Mouse (Mus musculus): ENCODE measurements around the gene Polr3a. TPM values are rescaled to one million over a fixed set of nuclear protein-coding genes. Genes with fewer than 3 reads are reported as not detected.

Polr3a gene
- 13.3 and 14.1 TPM in 2 replicates for polyA plus RNA-seq (2015; fragmentation: Nextera tagmentation; extraction: Ambion mirVana)

GRCm38 (mm10) chr14:24486773-24487227 is at the start of gene Polr3a, which contains the start of gene Rps24:
Polr3a (minus strand) TSS chr14:24487058.
Rps24 (plus strand) TSS chr14:24487125.
- H3K4me3 ChIP-seq (ENCODE audit: low read length), result peak within 1 kb of the TSS; percentile 94
- whole genome bisulfite sequencing, result under 1% methylated on average over 30 of the region's 30 CpGs
- peak within 1 kb of the TSS; percentile 90 for H3K9ac ChIP-seq (ENCODE audit: low read length)
- H3K4me1 ChIP-seq (ENCODE audit: control insufficient read depth, insufficient read depth, low read length), result peaks cover 15% of the 10 kb centered on the region
- H3K27ac ChIP-seq (ENCODE audit: low read length), result peak within 1 kb of the TSS; percentile 64
- peak; percentile 54 for ATAC-seq (replicated peaks; ENCODE audit: extremely low read depth, insufficient read depth, low FRiP score)
- H3K27me3 ChIP-seq (ENCODE audit: control insufficient read depth, insufficient read depth, low read length), result no peaks in the 10 kb centered on the region
- no peaks in the 10 kb centered on the region for H3K9me3 ChIP-seq (replicated peaks; ENCODE audit: control insufficient read depth, low read length)
- peaks cover 16% of the 10 kb centered on the region for H3K36me3 ChIP-seq (ENCODE audit: control insufficient read depth, insufficient read depth)
- H3K4me2 ChIP-seq (ENCODE audit: low read depth, low read length), result peak within 1 kb of the TSS; percentile 87

GRCm38 (mm10) chr14:24534865-24535545 is 48.1 kb upstream of the Polr3a start:
- WGBS, result 76% methylated on average over 9 of the region's 9 CpGs
- ATAC-seq (replicated peaks; ENCODE audit: extremely low read depth, insufficient read depth, low FRiP score), result no peak
- H3K4me2 ChIP-seq (ENCODE audit: low read depth, low read length), result no peak overlapping the region
- H3K9me3 ChIP-seq (replicated peaks; ENCODE audit: control insufficient read depth, low read length), result peaks cover 6% of the 10 kb centered on the region; the same call in 1 of the 2 replicates
- no peaks in the 10 kb centered on the region for H3K36me3 ChIP-seq (ENCODE audit: control insufficient read depth, insufficient read depth)
- H3K9ac ChIP-seq (ENCODE audit: low read length), result no peak overlapping the region
- H3K27ac ChIP-seq (ENCODE audit: low read length), result no peak overlapping the region
- no peak overlapping the region for H3K4me3 ChIP-seq (ENCODE audit: low read length)
- H3K4me1 ChIP-seq (ENCODE audit: control insufficient read depth, insufficient read depth, low read length), result peaks cover 5% of the 10 kb centered on the region
- H3K27me3 ChIP-seq (ENCODE audit: control insufficient read depth, insufficient read depth, low read length), result no peaks in the 10 kb centered on the region

- Histone ChIP-seq H3K36me3 (ENCODE audit: control insufficient read depth, insufficient read depth) (no peaks in the 10 kb centered on the region), H3K4me3 (ENCODE audit: low read length) (no peak overlapping the region), H3K4me1 (ENCODE audit: control insufficient read depth, insufficient read depth, low read length) (peaks cover 5% of the 10 kb centered on the region), H3K9ac (ENCODE audit: low read length) (no peak overlapping the region), H3K27me3 (ENCODE audit: control insufficient read depth, insufficient read depth, low read length) (no peaks in the 10 kb centered on the region), H3K9me3 (replicated peaks; ENCODE audit: control insufficient read depth, low read length) (no peaks in the 10 kb centered on the region), H3K4me2 (ENCODE audit: low read depth, low read length) (peak overlapping the region; percentile 24; the same call in 1 of the 2 replicates), H3K27ac (ENCODE audit: low read length) (no peak overlapping the region)
- 11% methylated on average over 6 of the region's 6 CpGs for WGBS
- no peak; the same call in 1 of the 2 replicates for ATAC-seq (replicated peaks; ENCODE audit: extremely low read depth, insufficient read depth, low FRiP score)
Measured at GRCm38 (mm10) chr14:24530228-24530627, 43.4 kb upstream of the Polr3a start.

GRCm38 (mm10) chr14:24526440-24526839 is 39.6 kb upstream of the Polr3a start:
- Histone ChIP-seq H3K4me2 (ENCODE audit: low read depth, low read length) (no peak overlapping the region), H3K4me1 (ENCODE audit: control insufficient read depth, insufficient read depth, low read length) (peaks cover 5% of the 10 kb centered on the region), H3K27ac (ENCODE audit: low read length) (no peak overlapping the region), H3K27me3 (ENCODE audit: control insufficient read depth, insufficient read depth, low read length) (no peaks in the 10 kb centered on the region), H3K36me3 (ENCODE audit: control insufficient read depth, insufficient read depth) (no peaks in the 10 kb centered on the region), H3K9me3 (replicated peaks; ENCODE audit: control insufficient read depth, low read length) (no peaks in the 10 kb centered on the region), H3K9ac (ENCODE audit: low read length) (no peak overlapping the region), H3K4me3 (ENCODE audit: low read length) (no peak overlapping the region)
- WGBS, result 69% methylated on average over 10 of the region's 10 CpGs
- no peak for ATAC-seq (replicated peaks; ENCODE audit: extremely low read depth, insufficient read depth, low FRiP score)

GRCm38 (mm10) chr14:24525677-24526415 is 39.0 kb upstream of the Polr3a start:
- no peak overlapping the region for H3K4me2 ChIP-seq (ENCODE audit: low read depth, low read length)
- H3K9me3 ChIP-seq (replicated peaks; ENCODE audit: control insufficient read depth, low read length), result no peaks in the 10 kb centered on the region
- peaks cover 5% of the 10 kb centered on the region for H3K4me1 ChIP-seq (ENCODE audit: control insufficient read depth, insufficient read depth, low read length)
- no peaks in the 10 kb centered on the region for H3K36me3 ChIP-seq (ENCODE audit: control insufficient read depth, insufficient read depth)
- no peak overlapping the region for H3K9ac ChIP-seq (ENCODE audit: low read length)
- H3K27ac ChIP-seq (ENCODE audit: low read length), result no peak overlapping the region
- WGBS, result 82% methylated on average over 10 of the region's 10 CpGs
- no peak for ATAC-seq (replicated peaks; ENCODE audit: extremely low read depth, insufficient read depth, low FRiP score)
- H3K27me3 ChIP-seq (ENCODE audit: control insufficient read depth, insufficient read depth, low read length), result no peaks in the 10 kb centered on the region
- no peak overlapping the region for H3K4me3 ChIP-seq (ENCODE audit: low read length)

- 67% methylated on average over 3 of the region's 3 CpGs for whole genome bisulfite sequencing
- ATAC-seq (replicated peaks; ENCODE audit: extremely low read depth, insufficient read depth, low FRiP score), result no peak
- no peak overlapping the region for H3K27ac ChIP-seq (ENCODE audit: low read length)
- peaks cover under 1% of the 10 kb centered on the region; the same call in 1 of the 2 replicates for H3K4me1 ChIP-seq (ENCODE audit: control insufficient read depth, insufficient read depth, low read length)
- no peak overlapping the region for H3K4me3 ChIP-seq (ENCODE audit: low read length)
- no peaks in the 10 kb centered on the region for H3K27me3 ChIP-seq (ENCODE audit: control insufficient read depth, insufficient read depth, low read length)
- H3K36me3 ChIP-seq (ENCODE audit: control insufficient read depth, insufficient read depth), result no peaks in the 10 kb centered on the region
- no peak overlapping the region for H3K4me2 ChIP-seq (ENCODE audit: low read depth, low read length)
- no peaks in the 10 kb centered on the region for H3K9me3 ChIP-seq (replicated peaks; ENCODE audit: control insufficient read depth, low read length)
- H3K9ac ChIP-seq (ENCODE audit: low read length), result no peak overlapping the region
Measured at GRCm38 (mm10) chr14:24525137-24525536, 38.3 kb upstream of the Polr3a start.

- Histone ChIP-seq H3K9ac (ENCODE audit: low read length) (no peak overlapping the region), H3K36me3 (ENCODE audit: control insufficient read depth, insufficient read depth) (no peaks in the 10 kb centered on the region), H3K4me1 (ENCODE audit: control insufficient read depth, insufficient read depth, low read length) (no peaks in the 10 kb centered on the region), H3K4me3 (ENCODE audit: low read length) (no peak overlapping the region), H3K27me3 (ENCODE audit: control insufficient read depth, insufficient read depth, low read length) (no peaks in the 10 kb centered on the region), H3K27ac (ENCODE audit: low read length) (no peak overlapping the region), H3K9me3 (replicated peaks; ENCODE audit: control insufficient read depth, low read length) (no peaks in the 10 kb centered on the region), H3K4me2 (ENCODE audit: low read depth, low read length) (no peak overlapping the region)
- no peak for ATAC-seq (replicated peaks; ENCODE audit: extremely low read depth, insufficient read depth, low FRiP score)
- 38% methylated on average over 8 of the region's 8 CpGs for WGBS
Measured at GRCm38 (mm10) chr14:24521597-24521996, 34.7 kb upstream of the Polr3a start.

GRCm38 (mm10) chr14:24512527-24513161 is 25.8 kb upstream of the Polr3a start:
- no peak overlapping the region for H3K27ac ChIP-seq (ENCODE audit: low read length)
- H3K4me2 ChIP-seq (ENCODE audit: low read depth, low read length), result no peak overlapping the region
- H3K9ac ChIP-seq (ENCODE audit: low read length), result no peak overlapping the region
- H3K27me3 ChIP-seq (ENCODE audit: control insufficient read depth, insufficient read depth, low read length), result no peaks in the 10 kb centered on the region
- peaks cover 6% of the 10 kb centered on the region; the same call in 1 of the 2 replicates for H3K4me1 ChIP-seq (ENCODE audit: control insufficient read depth, insufficient read depth, low read length)
- peaks cover 6% of the 10 kb centered on the region for H3K9me3 ChIP-seq (replicated peaks; ENCODE audit: control insufficient read depth, low read length)
- H3K4me3 ChIP-seq (ENCODE audit: low read length), result no peak overlapping the region
- no peaks in the 10 kb centered on the region for H3K36me3 ChIP-seq (ENCODE audit: control insufficient read depth, insufficient read depth)
- no peak for ATAC-seq (replicated peaks; ENCODE audit: extremely low read depth, insufficient read depth, low FRiP score)
- WGBS, result 77% methylated on average over 6 of the region's 6 CpGs

Data from heart, embryonic 16.5 days (tissue).